Mouse (Mus musculus): ENCODE data around the gene Ttc30a2.

GRCm38 (mm10) chr2:75990885-75991539 is 13.0 kb upstream of the Ttc30a2 start:
- TF ChIP-seq CTCF (IDR thresholded peaks at IDR 0.05; ENCODE audit: low read depth, low read length) (peak; percentile 89), POLR2A (IDR thresholded peaks at IDR 0.05; ENCODE audit: extremely low read depth, insufficient read depth, low read length) (no peak)

Measured in liver, adult 2 months (tissue).